ENCODE assay signal across 8 mouse cellular contexts in the genomic region with DNA sequence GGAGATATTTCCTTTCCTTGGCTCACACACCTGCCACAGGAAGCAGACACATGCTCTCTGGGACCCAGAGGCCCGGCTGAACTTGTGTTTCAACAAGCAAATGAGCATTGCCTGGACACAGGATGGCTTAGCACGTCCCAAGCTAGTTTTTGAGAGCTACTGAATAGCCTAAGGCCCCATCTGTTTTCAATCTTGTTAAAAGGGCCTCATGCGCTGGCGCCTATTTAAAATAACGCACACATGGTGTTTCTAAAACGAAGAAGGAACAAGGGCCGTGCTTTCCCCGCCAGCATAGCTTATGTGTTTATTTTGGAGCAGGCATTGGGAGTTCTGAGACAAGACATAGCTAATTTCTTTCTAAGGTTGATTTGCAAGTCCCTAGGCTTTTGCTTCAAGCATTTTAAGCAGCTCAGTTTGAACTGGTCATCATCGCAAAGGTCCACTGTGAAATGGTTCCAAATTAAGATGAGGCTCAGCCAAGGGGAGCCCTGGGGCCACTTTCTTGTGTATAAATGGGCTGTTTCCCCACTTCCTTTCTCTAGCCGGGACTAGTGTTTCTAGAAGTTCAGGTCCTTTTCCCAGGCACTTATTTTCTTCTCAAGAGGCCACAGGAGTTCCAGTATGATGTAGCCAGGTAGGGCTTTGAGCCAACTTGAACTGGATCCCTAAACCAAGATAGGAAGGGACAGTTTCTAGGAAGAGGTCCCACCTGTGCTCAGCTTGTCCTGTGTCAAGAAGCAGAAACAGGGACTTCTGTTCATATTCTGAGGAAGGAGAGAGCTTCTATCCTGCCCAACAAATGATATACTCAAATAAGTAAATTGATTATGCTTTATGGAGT.
DNase-seq lines count a peak whose midpoint lies in the region; ATAC-seq and TF ChIP-seq lines count a peak whose summit lies in the region.

No protein-coding gene starts in this region.

- peak; percentile 13 for DNase-seq in urinary bladder, postnatal 14 days (ENCODE audit: low spot score)
- DNase-seq in urinary bladder, postnatal 25 days (ENCODE audit: low spot score) = no peak
- peak; percentile 11 to 27 for DNase-seq in frontal cortex, postnatal 10 days (ENCODE audit: low spot score in 2 of 2)
- DNase-seq in hindbrain, postnatal 0 days (ENCODE audit: low spot score) = peak; percentile 38
- peak; percentile 84 for DNase-seq in limb, embryonic 11.5 days (ENCODE audit: low spot score)
- no peak for DNase-seq in MN1 (ENCODE audit: low spot score)

- WGBS in hindbrain, postnatal 0 days = 50% methylated on average over 10 of the region's 10 CpGs
- 7% methylated on average over 10 of the region's 10 CpGs for WGBS in limb, embryonic 11.5 days
- 27% methylated on average over 10 of the region's 10 CpGs for WGBS in stomach, embryonic 16.5 days

- H3K9ac ChIP-seq in hindbrain, postnatal 0 days (replicated peaks; ENCODE audit: low read length) = no peak overlapping the region
- no peak overlapping the region for H3K9ac ChIP-seq in limb, embryonic 11.5 days (ENCODE audit: low read length)
- H3K9ac ChIP-seq in stomach, embryonic 16.5 days (ENCODE audit: low read length) = no peak overlapping the region

- H3K4me1 ChIP-seq in hindbrain, postnatal 0 days (ENCODE audit: insufficient read depth, low read length) = no peaks in the 10 kb centered on the region
- peaks cover 12% of the 10 kb centered on the region for H3K4me1 ChIP-seq in limb, embryonic 11.5 days (ENCODE audit: control insufficient read depth, insufficient read depth, low read length)
- H3K4me1 ChIP-seq in stomach, embryonic 16.5 days (ENCODE audit: control insufficient read depth, insufficient read depth, low read length) = peaks cover 12% of the 10 kb centered on the region; the same call in 1 of the 2 replicates

- no peak overlapping the region; the same call in 1 of the 2 replicates for H3K27ac ChIP-seq in hindbrain, postnatal 0 days
- peak overlapping the region; percentile 93 for H3K27ac ChIP-seq in limb, embryonic 11.5 days (replicated peaks; ENCODE audit: low read depth, low read length)
- H3K27ac ChIP-seq in stomach, embryonic 16.5 days (ENCODE audit: low read length) = peak overlapping the region; percentile 67

- no peaks in the 10 kb centered on the region for H3K36me3 ChIP-seq in hindbrain, postnatal 0 days (ENCODE audit: insufficient read depth, low read length)
- no peaks in the 10 kb centered on the region for H3K36me3 ChIP-seq in limb, embryonic 11.5 days (ENCODE audit: control insufficient read depth, insufficient read depth, low read length)
- no peaks in the 10 kb centered on the region for H3K36me3 ChIP-seq in stomach, embryonic 16.5 days (ENCODE audit: control insufficient read depth, insufficient read depth, low read length)

- H3K9me3 ChIP-seq in hindbrain, postnatal 0 days (ENCODE audit: low read length) = no peaks in the 10 kb centered on the region
- H3K9me3 ChIP-seq in limb, embryonic 11.5 days (ENCODE audit: control insufficient read depth, low read length) = no peaks in the 10 kb centered on the region
- H3K9me3 ChIP-seq in stomach, embryonic 16.5 days (replicated peaks; ENCODE audit: control insufficient read depth, low read length) = no peaks in the 10 kb centered on the region

- TF ChIP-seq CTCF in hindbrain, postnatal 0 days (IDR thresholded peaks at IDR 0.05; ENCODE audit: low read depth) = no peak

- H3K27me3 ChIP-seq in hindbrain, postnatal 0 days (ENCODE audit: insufficient read depth, low read length) = no peaks in the 10 kb centered on the region
- no peaks in the 10 kb centered on the region for H3K27me3 ChIP-seq in limb, embryonic 11.5 days (ENCODE audit: control insufficient read depth, insufficient read depth, low read length)
- no peaks in the 10 kb centered on the region for H3K27me3 ChIP-seq in stomach, embryonic 16.5 days (ENCODE audit: control insufficient read depth, insufficient read depth, low read length)

- no peak overlapping the region for H3K4me2 ChIP-seq in hindbrain, postnatal 0 days (ENCODE audit: low read depth, low read length)
- H3K4me2 ChIP-seq in limb, embryonic 11.5 days (ENCODE audit: low read depth, severe bottlenecking) = no peak overlapping the region
- no peak overlapping the region for H3K4me2 ChIP-seq in stomach, embryonic 16.5 days (ENCODE audit: low read depth, low read length)

- H3K4me3 ChIP-seq in hindbrain, postnatal 0 days (ENCODE audit: low read length) = no peak overlapping the region
- no peak overlapping the region for H3K4me3 ChIP-seq in limb, embryonic 11.5 days (ENCODE audit: low read depth, low read length)
- no peak overlapping the region for H3K4me3 ChIP-seq in stomach, embryonic 16.5 days (replicated peaks; ENCODE audit: low read length)

- no peak for ATAC-seq in hindbrain, postnatal 0 days
- peak; percentile 96 for ATAC-seq in limb, embryonic 11.5 days (ENCODE audit: insufficient number of reproducible peaks, low FRiP score, low TSS enrichment, low read depth)
- ATAC-seq in stomach, embryonic 16.5 days (ENCODE audit: insufficient read depth, low FRiP score) = peak; percentile 85
- ATAC-seq in megakaryocyte-erythroid progenitor cell, adult 5-6 weeks (replicated peaks; ENCODE audit: low FRiP score, low TSS enrichment, poor library complexity, severe bottlenecking) = no peak

Comparison
In these comparisons a context has a peak if more than half of its experiments do, and no peak if none do; other contexts are left out.
1. DNase-seq: peak in urinary bladder, postnatal 14 days (single experiment), frontal cortex, postnatal 10 days (2 of 2), hindbrain, postnatal 0 days (single experiment) and limb, embryonic 11.5 days (single experiment); none in urinary bladder, postnatal 25 days (single experiment) and MN1 (single experiment).
2. ATAC-seq: peak in limb, embryonic 11.5 days (single experiment) and stomach, embryonic 16.5 days (single experiment); none in hindbrain, postnatal 0 days (single experiment) and megakaryocyte-erythroid progenitor cell, adult 5-6 weeks (single experiment).